ENCODE assay signal across 8 mouse cellular contexts in genomic region chr16:97272035-97272631, GRCm38 (mm10).
DNase-seq lines count a peak whose midpoint lies in the region; ATAC-seq and TF ChIP-seq lines count a peak whose summit lies in the region.

No protein-coding gene starts in this region.

- 10% methylated on average over 12 of the region's 12 CpGs for WGBS in embryonic facial prominence, embryonic 15.5 days
- WGBS in heart, embryonic 13.5 days, result 10% methylated on average over 12 of the region's 12 CpGs
- WGBS in kidney, postnatal 0 days, result 6% methylated on average over 12 of the region's 12 CpGs
- 13% methylated on average over 12 of the region's 12 CpGs for WGBS in liver, adult 2 months

- H3K4me1 ChIP-seq in bone marrow macrophage, adult 2 months (ENCODE audit: control insufficient read depth, insufficient read depth, low read length), result peaks cover 14% of the 10 kb centered on the region
- H3K4me1 ChIP-seq in embryonic facial prominence, embryonic 15.5 days, result 0 out of 2 replicates have a peak, but pooled peaks cover 3% of the 10 kb centered on the region
- 0 out of 2 replicates have a peak, but pooled peaks cover 5% of the 10 kb centered on the region for H3K4me1 ChIP-seq in heart, embryonic 13.5 days
- H3K4me1 ChIP-seq in kidney, postnatal 0 days (replicated peaks; ENCODE audit: insufficient read depth, low read length), result no peaks in the 10 kb centered on the region
- no peaks in the 10 kb centered on the region for H3K4me1 ChIP-seq in liver, adult 2 months (ENCODE audit: control insufficient read depth, insufficient read depth, low read length)

- DNase-seq in B cell, adult 2 months, result peak; percentile 65 to 66
- peak; percentile 65 for DNase-seq in kidney, postnatal 0 days (ENCODE audit: low spot score)
- DNase-seq in liver, adult 2 months (ENCODE audit: extremely low read depth, low read depth, low spot score), result peak; percentile 26
- DNase-seq in spleen, postnatal 36 days (ENCODE audit: low spot score in 2 of 2), result peak; percentile 25 to 36

- no peak overlapping the region for H3K27ac ChIP-seq in bone marrow macrophage, adult 2 months (ENCODE audit: insufficient read depth, low read depth, low read length)
- H3K27ac ChIP-seq in embryonic facial prominence, embryonic 15.5 days (replicated peaks), result no peak overlapping the region
- H3K27ac ChIP-seq in heart, embryonic 13.5 days (replicated peaks), result no peak overlapping the region
- H3K27ac ChIP-seq in kidney, postnatal 0 days, result no peak overlapping the region
- no peak overlapping the region for H3K27ac ChIP-seq in liver, adult 2 months (replicated peaks; ENCODE audit: insufficient read depth, low read depth, low read length)

- H3K4me2 ChIP-seq in embryonic facial prominence, embryonic 15.5 days (replicated peaks), result peak overlapping the region; percentile 42
- peak overlapping the region; percentile 61 for H3K4me2 ChIP-seq in heart, embryonic 13.5 days
- H3K4me2 ChIP-seq in kidney, postnatal 0 days (ENCODE audit: low read length), result peak overlapping the region; percentile 35
- peak overlapping the region; percentile 3 for H3K4me2 ChIP-seq in myocyte (ENCODE audit: low read depth)

- H3K79me2 ChIP-seq in liver, adult 2 months (ENCODE audit: control insufficient read depth, insufficient read depth, low read length), result no peaks in the 10 kb centered on the region
- no peaks in the 10 kb centered on the region for H3K79me2 ChIP-seq in myocyte (ENCODE audit: control insufficient read depth, insufficient read depth)

- no peak overlapping the region for H3ac ChIP-seq in myocyte (ENCODE audit: control insufficient read depth, insufficient read length)

- TF ChIP-seq CTCF in bone marrow macrophage, adult 2 months (IDR thresholded peaks at IDR 0.05; ENCODE audit: low read depth, low read length), result peak; percentile 90
- TF ChIP-seq CTCF in kidney, postnatal 0 days (IDR thresholded peaks at IDR 0.05; ENCODE audit: low read depth), result peak; percentile 92
- peak; percentile 94 for TF ChIP-seq CTCF in liver, adult 2 months (IDR thresholded peaks at IDR 0.05; ENCODE audit: low read depth, low read length)

- ATAC-seq in embryonic facial prominence, embryonic 15.5 days (ENCODE audit: insufficient number of reproducible peaks, low FRiP score, low TSS enrichment, low read depth), result no peak; the same call in 1 of the 2 replicates
- peak; percentile 37; the same call in 1 of the 2 replicates for ATAC-seq in heart, embryonic 13.5 days (ENCODE audit: extremely low read depth, insufficient number of reproducible peaks, low FRiP score, low TSS enrichment)
- ATAC-seq in kidney, postnatal 0 days (replicated peaks; ENCODE audit: low FRiP score, low read depth), result peak; percentile 91

- H3K36me3 ChIP-seq in embryonic facial prominence, embryonic 15.5 days, result no peaks in the 10 kb centered on the region
- H3K36me3 ChIP-seq in heart, embryonic 13.5 days, result no peaks in the 10 kb centered on the region
- H3K36me3 ChIP-seq in kidney, postnatal 0 days (ENCODE audit: insufficient read depth, low read length), result no peaks in the 10 kb centered on the region
- H3K36me3 ChIP-seq in liver, adult 2 months (ENCODE audit: control insufficient read depth, insufficient read depth, low read length), result no peaks in the 10 kb centered on the region
- H3K36me3 ChIP-seq in myocyte (ENCODE audit: control insufficient read depth, insufficient read depth), result no peaks in the 10 kb centered on the region

- H3K9me3 ChIP-seq in embryonic facial prominence, embryonic 15.5 days (replicated peaks), result no peaks in the 10 kb centered on the region
- no peaks in the 10 kb centered on the region for H3K9me3 ChIP-seq in heart, embryonic 13.5 days
- H3K9me3 ChIP-seq in kidney, postnatal 0 days (replicated peaks; ENCODE audit: low read length), result no peaks in the 10 kb centered on the region

- TF ChIP-seq POLR2A in bone marrow macrophage, adult 2 months (IDR thresholded peaks at IDR 0.05; ENCODE audit: borderline replicate concordance, low read depth, low read length), result no peak
- no peak for TF ChIP-seq POLR2A in liver, adult 2 months (IDR thresholded peaks at IDR 0.05; ENCODE audit: extremely low read depth, insufficient read depth, low read length)
- no peak for TF ChIP-seq POLR2A in myocyte (IDR thresholded peaks at IDR 0.05; ENCODE audit: insufficient read length, low read depth)

- no peak overlapping the region for H3K9ac ChIP-seq in embryonic facial prominence, embryonic 15.5 days
- H3K9ac ChIP-seq in heart, embryonic 13.5 days, result peak overlapping the region; percentile 37; the same call in 1 of the 2 replicates
- H3K9ac ChIP-seq in kidney, postnatal 0 days (ENCODE audit: low read depth, low read length), result no peak overlapping the region
- no peak overlapping the region for H3K9ac ChIP-seq in liver, adult 2 months (ENCODE audit: low read depth, low read length)

- no peaks in the 10 kb centered on the region for H3K27me3 ChIP-seq in embryonic facial prominence, embryonic 15.5 days
- 0 out of 2 replicates have a peak, but pooled peaks cover 2% of the 10 kb centered on the region for H3K27me3 ChIP-seq in heart, embryonic 13.5 days (replicated peaks)
- H3K27me3 ChIP-seq in kidney, postnatal 0 days (ENCODE audit: insufficient read depth, low read length), result no peaks in the 10 kb centered on the region
- no peaks in the 10 kb centered on the region for H3K27me3 ChIP-seq in liver, adult 2 months (ENCODE audit: control insufficient read depth, insufficient read depth, low read length)
- H3K27me3 ChIP-seq in myocyte (ENCODE audit: control insufficient read depth, insufficient read depth, insufficient read length), result no peaks in the 10 kb centered on the region

- H3K4me3 ChIP-seq in bone marrow macrophage, adult 2 months (ENCODE audit: insufficient read depth, low read length), result no peak overlapping the region
- H3K4me3 ChIP-seq in embryonic facial prominence, embryonic 15.5 days (replicated peaks), result 0 out of 2 replicates have a peak overlapping the region, but pooled peaks have one; percentile 11
- peak overlapping the region; percentile 29 for H3K4me3 ChIP-seq in heart, embryonic 13.5 days
- H3K4me3 ChIP-seq in kidney, postnatal 0 days (replicated peaks; ENCODE audit: low read depth, low read length), result no peak overlapping the region
- no peak overlapping the region for H3K4me3 ChIP-seq in liver, adult 2 months (ENCODE audit: insufficient read depth, low read depth, low read length)
- H3K4me3 ChIP-seq in myocyte, result no peak overlapping the region

TF ChIP-seq in myocyte, 11 proteins besides CTCF, POLR2A, EP300 and RAD21:
- TF ChIP-seq POLR2AphosphoS2 (IDR thresholded peaks at IDR 0.05; ENCODE audit: insufficient read length, low read depth) (no peak), MYOD1 (IDR thresholded peaks at IDR 0.05; ENCODE audit: control insufficient read depth in 1 of 3, insufficient read length in 2 of 3, low read depth in 2 of 3) (no peak), MAX (IDR thresholded peaks at IDR 0.05; ENCODE audit: low read depth) (no peak), E2F4 (IDR thresholded peaks at IDR 0.05; ENCODE audit: insufficient read depth) (no peak), REST (IDR thresholded peaks at IDR 0.05; ENCODE audit: insufficient read depth, insufficient read length) (no peak), MYOG (IDR thresholded peaks at IDR 0.05; ENCODE audit: control insufficient read depth in 1 of 3, insufficient read depth in 1 of 3, insufficient read length in 2 of 3, low read depth in 2 of 3) (no peak), CEBPB (IDR thresholded peaks at IDR 0.05; ENCODE audit: insufficient read depth, poor library complexity, severe bottlenecking) (no peak), SRF (IDR thresholded peaks at IDR 0.05; ENCODE audit: control insufficient read depth, insufficient read length, low read depth) (no peak), TCF12 (IDR thresholded peaks at IDR 0.05; ENCODE audit: insufficient read depth, poor library complexity, severe bottlenecking) (no peak), USF1 (IDR thresholded peaks at IDR 0.05; ENCODE audit: low read depth) (no peak), TCF3 (IDR thresholded peaks at IDR 0.05; ENCODE audit: insufficient read length, low read depth) (no peak)

Comparison
In these comparisons a context has a peak if more than half of its experiments do, and no peak if none do; other contexts are left out.
1. H3K4me3 ChIP-seq: peak in embryonic facial prominence, embryonic 15.5 days (single experiment) and heart, embryonic 13.5 days (single experiment); none in bone marrow macrophage, adult 2 months (single experiment), kidney, postnatal 0 days (single experiment), liver, adult 2 months (single experiment) and myocyte (single experiment).
2. H3K4me2 ChIP-seq: peak in every context shown above with its lines; median percentile 61 in heart, embryonic 13.5 days; 42 in embryonic facial prominence, embryonic 15.5 days; 35 in kidney, postnatal 0 days; 3 in myocyte.
3. Peak in every context shown above with its lines, with median percentiles within 50 percentile points of each other: DNase-seq and CTCF ChIP-seq.